Mouse (Mus musculus) B cell, adult 67 days (primary cell): Measurements from ENCODE around the gene Ddi2. TPM values are rescaled to one million over a fixed set of nuclear protein-coding genes. Genes with fewer than 3 reads are reported as not detected.

Experiments
- total RNA-seq, 2 experiments: library from RNA; stranded (reverse); gene quantifications; 4 replicates each; pipeline ENCODE4 v1.2.4; 2023

The Ddi2 gene
- total RNA-seq: 10 to 100 TPM; 51.1 to 52.2 TPM

DNA sequence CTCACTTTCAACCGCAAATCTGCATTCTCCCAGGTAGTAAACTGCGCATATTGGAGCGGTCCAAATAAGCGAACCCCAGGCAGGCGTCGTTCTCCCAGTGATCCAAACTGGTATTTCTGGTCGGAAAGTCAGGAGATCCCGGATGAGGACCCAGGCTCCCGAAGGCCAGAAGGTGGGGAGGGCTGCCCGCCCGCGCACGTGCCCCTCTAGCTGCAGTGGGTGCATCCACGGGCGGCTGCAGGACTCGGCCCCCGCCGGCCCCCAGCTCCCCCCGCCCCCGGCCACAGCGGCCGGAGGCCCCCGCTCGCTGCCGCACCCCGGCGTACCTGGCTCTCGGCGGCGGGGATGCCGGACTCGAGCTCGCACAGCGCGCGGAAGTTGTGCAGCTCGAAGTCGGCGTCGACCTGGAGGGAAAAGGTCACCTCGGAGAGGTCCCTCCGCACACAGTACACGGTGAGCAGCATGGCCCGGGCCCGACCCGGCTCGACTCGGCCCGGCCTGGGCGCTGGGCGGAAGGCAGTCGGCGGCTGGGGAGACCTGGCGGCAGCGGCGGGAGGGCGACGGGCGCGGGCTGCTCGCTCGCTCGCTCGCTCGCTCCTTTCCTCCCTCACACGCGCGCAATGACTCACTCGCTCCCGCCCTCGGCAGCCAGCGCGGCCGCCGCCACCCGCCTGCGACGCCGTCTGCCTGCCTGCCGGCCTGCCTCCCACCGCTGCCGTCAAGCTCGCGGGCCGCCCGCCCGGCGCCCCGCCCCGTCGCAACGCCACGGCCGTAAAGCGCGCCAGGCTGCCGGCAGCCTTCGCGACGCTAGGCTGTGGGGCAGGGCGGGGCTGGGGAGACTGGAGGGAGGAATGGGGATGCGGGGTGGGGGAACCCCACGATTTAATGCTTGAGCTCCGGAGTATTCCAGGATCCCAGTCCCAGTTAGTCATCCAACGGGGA lies at the start of gene Ddi2:
Gene Ddi2, minus strand, starts transcription at position 689 of the 942 bp plus-strand sequence.

DNA sequence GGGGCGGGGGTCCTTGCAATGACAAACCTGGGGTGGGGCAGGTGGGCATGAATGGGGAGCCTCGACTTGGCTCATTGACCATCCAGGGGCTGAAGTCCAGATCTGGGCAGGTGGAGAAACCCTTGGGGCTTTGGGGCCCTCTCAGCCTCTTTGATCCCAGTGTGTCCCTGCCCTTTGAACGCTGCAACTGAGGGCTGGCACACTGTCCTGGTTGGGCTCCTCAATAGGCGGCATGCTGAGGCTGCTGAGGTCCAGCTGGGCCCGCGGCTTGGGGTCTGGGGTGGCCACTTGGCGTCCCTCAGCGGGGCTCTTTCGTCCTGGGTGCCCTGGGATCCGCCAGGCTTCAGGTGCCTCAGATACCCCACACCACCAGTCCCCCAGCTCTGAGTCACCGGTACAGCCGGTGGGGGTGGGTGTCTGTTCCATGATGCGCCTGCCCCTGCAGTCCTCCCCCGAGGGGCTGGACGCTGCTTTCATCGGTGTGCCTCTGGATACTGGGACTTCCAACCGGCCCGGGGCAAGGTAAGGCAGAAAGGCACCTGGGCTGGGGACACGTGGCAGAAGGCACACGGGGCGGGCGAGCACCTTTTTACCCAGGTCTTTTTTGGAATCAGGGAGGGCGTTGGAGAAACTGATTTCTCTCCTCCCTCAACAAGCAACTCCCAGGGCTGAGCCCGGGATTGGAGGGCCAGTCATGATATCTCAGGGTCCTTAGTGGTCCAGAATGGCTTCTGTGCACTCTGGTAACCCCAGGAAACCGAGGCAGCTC lies 23.5 kb upstream of the Ddi2 start, which contains the start of gene Agmat:
Gene Agmat, plus strand, starts transcription at position 95 of the 769 bp plus-strand sequence.

DNA sequence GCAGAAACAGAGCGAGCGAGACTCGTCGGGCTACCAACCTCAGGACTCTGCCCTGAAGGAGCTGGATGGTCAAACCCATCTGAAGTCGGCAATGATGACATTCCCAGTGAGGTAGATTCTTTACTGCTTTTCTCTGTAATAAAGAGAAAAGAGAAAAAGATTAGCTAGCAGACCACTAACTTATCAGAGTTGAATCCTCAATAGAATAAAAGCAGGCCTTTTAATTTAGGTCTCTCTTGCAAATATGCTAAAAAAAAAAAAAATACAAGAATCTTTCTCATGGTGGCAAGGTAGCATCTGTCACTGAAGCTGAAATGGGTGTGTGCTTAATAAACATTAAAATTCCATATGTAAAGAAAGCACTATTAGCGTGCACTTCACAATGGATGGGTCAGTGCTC lies 37.7 kb downstream of the Ddi2 start, which contains the start of gene Rsc1a1:
Gene Rsc1a1, minus strand, starts transcription at position 101 of the 400 bp plus-strand sequence.

DNA sequence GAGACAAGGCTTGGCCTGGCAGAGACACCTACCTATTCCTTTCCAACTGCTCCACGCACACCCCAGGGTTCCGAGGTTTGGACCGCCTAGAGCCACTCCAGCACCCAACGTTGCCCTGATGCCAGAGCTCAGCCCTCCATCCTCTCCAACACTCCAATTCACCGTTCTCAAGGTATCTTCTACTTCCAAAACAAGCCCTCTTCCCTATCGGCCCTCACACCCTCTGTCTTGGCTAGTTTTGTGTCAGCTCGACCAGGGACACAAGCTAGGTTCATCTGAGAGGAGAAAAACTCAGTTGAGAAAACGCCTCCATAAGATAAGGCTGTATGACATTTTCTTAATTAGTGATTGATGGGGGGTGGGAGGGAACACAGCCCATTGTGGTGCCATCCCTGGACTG lies 58.4 kb downstream of the Ddi2 start, which contains the start of gene Plekhm2:
Gene Plekhm2, minus strand, starts transcription at position 101 of the 400 bp plus-strand sequence.

Other genes with a start within 250 kb of the Ddi2 start
- gene Spen, start 184.8 kb downstream of the Ddi2 start, total RNA-seq: 10 to 100 TPM; 56.7 to 69.1 TPM
- gene Fblim1, start 117.3 kb downstream of the Ddi2 start, total RNA-seq: under 1 TPM in 1 of 2 experiments, not detected in 1; 0.17 TPM
- gene Tmem82, start 104.8 kb downstream of the Ddi2 start, total RNA-seq: not detected
- gene Slc25a34, start 99.6 kb downstream of the Ddi2 start, total RNA-seq: not detected
- gene Plekhm2, start 58.5 kb downstream of the Ddi2 start, total RNA-seq: 10 to 100 TPM; 33.5 to 34.3 TPM
- 1 to 10 TPM in 1 of 2 experiments, not detected in 1; 2.9 TPM for gene Rsc1a1, start 37.8 kb downstream of the Ddi2 start, total RNA-seq
- not detected for gene Agmat, start 23.3 kb upstream of the Ddi2 start, total RNA-seq
- gene Dnajc16, start 67.5 kb upstream of the Ddi2 start, total RNA-seq: 10 to 100 TPM; 14.6 to 17.2 TPM
- 10 to 100 TPM; 25.4 to 28.3 TPM for gene Casp9, start 70.2 kb upstream of the Ddi2 start, total RNA-seq
- gene Cela2a, start 102.7 kb upstream of the Ddi2 start, total RNA-seq: not detected
- not detected for gene Ctrc, start 122.9 kb upstream of the Ddi2 start, total RNA-seq
- 10 to 100 TPM; 30.2 to 31.4 TPM for gene Efhd2, start 151.5 kb upstream of the Ddi2 start, total RNA-seq